In genomic region chr4:103619321-103619945, GRCm38 (mm10) we compare ENCODE assay signal across 9 mouse cellular contexts. TPM values are rescaled to one million over a fixed set of nuclear protein-coding genes. Genes with fewer than 3 reads are reported as not detected.
A peak's percentile ranks its signal among the peaks of the same experiment; 100 is the strongest.
DNase-seq lines count a peak whose midpoint lies in the region; ATAC-seq and TF ChIP-seq lines count a peak whose summit lies in the region.
"Had no signal": no experiment of that assay in that cellular context is flagged by ENCODE, and none has a peak within 500 bp of the region (broad histone marks: within the 10 kb centered on the region; RNA-seq: fewer than 3 reads in every experiment).

Gene Dab1 (plus strand): TSS chr4:103619359.

- WGBS in lung, embryonic 16.5 days, result under 1% methylated on average over 41 of the region's 41 CpGs
- 2% methylated on average over 41 of the region's 41 CpGs for WGBS in lung, adult 2 months
- under 1% methylated on average over 40 of the region's 41 CpGs for WGBS in forebrain, embryonic 12.5 days
- WGBS in midbrain, embryonic 14.5 days, result 0% methylated on average over 41 of the region's 41 CpGs

- no peak for TF ChIP-seq CTCF in lung, adult 2 months (IDR thresholded peaks at IDR 0.05; ENCODE audit: insufficient read depth, low read length)
- peak; percentile 22; the same call in 1 of the 2 replicates for TF ChIP-seq CTCF in layer of hippocampus, adult 2 months (conservative IDR thresholded peaks at IDR 0.05)

- TF ChIP-seq POLR2A in lung, adult 2 months (IDR thresholded peaks at IDR 0.05; ENCODE audit: borderline replicate concordance, extremely low read depth, low read depth, low read length), result no peak

- no peak within 1 kb of the TSS for H3K27ac ChIP-seq in lung, embryonic 16.5 days (ENCODE audit: low read length)
- peak within 1 kb of the TSS; percentile 43 for H3K27ac ChIP-seq in forebrain, embryonic 12.5 days
- H3K27ac ChIP-seq in layer of hippocampus, adult 2 months, result peak within 1 kb of the TSS; percentile 98
- peak within 1 kb of the TSS; percentile 75 for H3K27ac ChIP-seq in midbrain, embryonic 14.5 days (replicated peaks; ENCODE audit: low read depth, low read length)

- H3K4me2 ChIP-seq in lung, embryonic 16.5 days (ENCODE audit: low read depth, low read length), result peak within 1 kb of the TSS; percentile 15; the same call in 1 of the 2 replicates
- H3K4me2 ChIP-seq in forebrain, embryonic 12.5 days, result peak within 1 kb of the TSS; percentile 73
- peak within 1 kb of the TSS; percentile 64 for H3K4me2 ChIP-seq in midbrain, embryonic 14.5 days (ENCODE audit: low read length)

- peaks cover 45% of the 10 kb centered on the region for H3K27me3 ChIP-seq in lung, embryonic 16.5 days (ENCODE audit: control insufficient read depth, insufficient read depth, low read depth, low read length)
- peaks cover 60% of the 10 kb centered on the region for H3K27me3 ChIP-seq in forebrain, embryonic 12.5 days
- H3K27me3 ChIP-seq in midbrain, embryonic 14.5 days (ENCODE audit: control insufficient read depth, insufficient read depth, low read length), result peaks cover 12% of the 10 kb centered on the region; the same call in 1 of the 2 replicates

- no peaks in the 10 kb centered on the region for H3K4me1 ChIP-seq in lung, embryonic 16.5 days (replicated peaks; ENCODE audit: control insufficient read depth, insufficient read depth, low read length)
- no peaks in the 10 kb centered on the region; the same call in 1 of the 2 replicates for H3K4me1 ChIP-seq in lung, adult 2 months (ENCODE audit: control insufficient read depth, insufficient read depth, low read length)
- peaks cover 25% of the 10 kb centered on the region for H3K4me1 ChIP-seq in forebrain, embryonic 12.5 days
- 0 out of 2 replicates have a peak, but pooled peaks cover 3% of the 10 kb centered on the region for H3K4me1 ChIP-seq in midbrain, embryonic 14.5 days (ENCODE audit: control insufficient read depth, insufficient read depth, low read length)

- no peak within 1 kb of the TSS for H3K4me3 ChIP-seq in lung, embryonic 16.5 days (ENCODE audit: low read length)
- no peak within 1 kb of the TSS for H3K4me3 ChIP-seq in lung, adult 2 months (replicated peaks; ENCODE audit: extremely low read depth, low read depth, low read length)
- peak within 1 kb of the TSS; percentile 46 for H3K4me3 ChIP-seq in forebrain, embryonic 12.5 days (replicated peaks)
- peak within 1 kb of the TSS; percentile 79 for H3K4me3 ChIP-seq in layer of hippocampus, adult 2 months
- H3K4me3 ChIP-seq in midbrain, embryonic 14.5 days (replicated peaks; ENCODE audit: low read depth, low read length), result peak within 1 kb of the TSS; percentile 51

- no peaks in the 10 kb centered on the region for H3K36me3 ChIP-seq in lung, embryonic 16.5 days (ENCODE audit: control insufficient read depth, insufficient read depth, low read length)
- no peaks in the 10 kb centered on the region for H3K36me3 ChIP-seq in forebrain, embryonic 12.5 days (replicated peaks)
- H3K36me3 ChIP-seq in midbrain, embryonic 14.5 days (ENCODE audit: control insufficient read depth, insufficient read depth, low read length), result no peaks in the 10 kb centered on the region

- no peak for ATAC-seq in lung, embryonic 16.5 days (ENCODE audit: low read depth)
- peak; percentile 63; the same call in 1 of the 2 replicates for ATAC-seq in forebrain, embryonic 12.5 days (ENCODE audit: low FRiP score)
- peak; percentile 43; the same call in 1 of the 2 replicates for ATAC-seq in midbrain, embryonic 14.5 days (ENCODE audit: low FRiP score, low TSS enrichment)

- H3K9ac ChIP-seq in lung, embryonic 16.5 days (ENCODE audit: low read length), result no peak within 1 kb of the TSS
- H3K9ac ChIP-seq in forebrain, embryonic 12.5 days, result peak within 1 kb of the TSS; percentile 49; the same call in 1 of the 2 replicates
- H3K9ac ChIP-seq in midbrain, embryonic 14.5 days (replicated peaks; ENCODE audit: low read length), result peak within 1 kb of the TSS; percentile 52

- no peaks in the 10 kb centered on the region for H3K9me3 ChIP-seq in lung, embryonic 16.5 days (ENCODE audit: control insufficient read depth, low read length)
- no peaks in the 10 kb centered on the region for H3K9me3 ChIP-seq in forebrain, embryonic 12.5 days
- H3K9me3 ChIP-seq in midbrain, embryonic 14.5 days (ENCODE audit: control insufficient read depth, low read length), result no peaks in the 10 kb centered on the region

- DNase-seq in lung, adult 2 months, result no peak
- DNase-seq in layer of hippocampus, adult 2 months (ENCODE audit: low spot score in 2 of 2), result peak; percentile 64 to 69
- DNase-seq in midbrain, embryonic 14.5 days, result peak; percentile 79
- no peak for DNase-seq in spleen, adult 12 weeks (ENCODE audit: low spot score)
- no peak for DNase-seq in urinary bladder, adult 18-20 months (ENCODE audit: low spot score in 2 of 2)
- no peak for DNase-seq in spleen, postnatal 14 days (ENCODE audit: low spot score in 2 of 2)

RNA-seq across cellular contexts. Expression of gene Dab1, which starts in this region (rescaled TPM):
- polyA plus RNA-seq in lung, embryonic 16.5 days (2015; fragmentation: Nextera tagmentation; extraction: Ambion mirVana), result 2.1 and 3.0 TPM in 2 replicates
- polyA plus RNA-seq in lung, adult 2 months (2012; rRNA removed), result 0.28 and 0.36 TPM in 2 replicates
- 77.8 and 80.7 TPM in 2 replicates for polyA plus RNA-seq in forebrain, embryonic 12.5 days (2016; fragmentation: Nextera tagmentation; extraction: Ambion mirVana)
- 100 to 1,000 TPM; 155 to 170 TPM for total RNA-seq in layer of hippocampus, adult 2 months (2021)
- 146 and 148 TPM in 2 replicates for polyA plus RNA-seq in midbrain, embryonic 14.5 days (2014; fragmentation: Nextera tagmentation; extraction: Ambion mirVana)
- total RNA-seq: neutrophil, adult 5-6 weeks had no signal

Comparison
In these comparisons a context has a peak if more than half of its experiments do, and no peak if none do; other contexts are left out.
1. RNA of gene Dab1 (polyA plus RNA-seq): 146 to 148 TPM in midbrain, embryonic 14.5 days and 77.8 to 80.7 TPM in forebrain, embryonic 12.5 days; 2.1 to 3.0 TPM in lung, embryonic 16.5 days and 0.28 to 0.36 TPM in lung, adult 2 months; every median in the first group is over 10 times any median in the second.
2. H3K4me2 ChIP-seq: peak in every context shown above with its lines; median percentile 73 in forebrain, embryonic 12.5 days; 64 in midbrain, embryonic 14.5 days; 15 in lung, embryonic 16.5 days.
3. H3K4me3 ChIP-seq: peak in forebrain, embryonic 12.5 days (single experiment), layer of hippocampus, adult 2 months (single experiment) and midbrain, embryonic 14.5 days (single experiment); none in lung, embryonic 16.5 days (single experiment) and lung, adult 2 months (single experiment).
4. DNase-seq: peak in layer of hippocampus, adult 2 months (2 of 2) and midbrain, embryonic 14.5 days (single experiment); none in lung, adult 2 months (single experiment), spleen, adult 12 weeks (single experiment), urinary bladder, adult 18-20 months (0 of 2) and spleen, postnatal 14 days (0 of 2).